Mouse (Mus musculus) heart, postnatal 14 days (tissue): ENCODE results near the gene Rora. TPM values are rescaled to one million over a fixed set of nuclear protein-coding genes. Genes with fewer than 3 reads are reported as not detected.

Experiments
- DNase-seq, 2 experiments: peaks; one replicate each; pipeline ENCODE4 v3.0.0; 2021 to 2022
- intact Hi-C: fragments of 180-260 bp; cut with DNase I; formaldehyde crosslinking; loops from one replicate; pipeline ENCODE4 v1.15.1; 2025
- total RNA-seq, 2 experiments: library from RNA; stranded (reverse); gene quantifications; 2 replicates each; pipeline ENCODE4 v1.2.3; 2021

The Rora gene
- total RNA-seq, 2 experiments from 2014 or later = 23.3 to 32.9 TPM

GRCm38 (mm10) chr9:69292776-69293687, 639.4 kb downstream of the Rora start:
- intact Hi-C loops = loop anchor here (5.0 to 10.0 kb wide), 2 partner anchors 166 to 578 kb away; no protein-coding TSS in a partner anchor
- DNase-seq = no peak

GRCm38 (mm10) chr9:69293688-69294074, 640.1 kb downstream of the Rora start:
- intact Hi-C loops = loop anchor here (2.0 to 10.0 kb wide), 3 partner anchors 166 to 579 kb away; no protein-coding TSS in a partner anchor
- DNase-seq = no peak

GRCm38 (mm10) chr9:69294426-69294825, 640.8 kb downstream of the Rora start:
- intact Hi-C loops = loop anchor here (2.0 to 10.0 kb wide), 3 partner anchors 167 to 580 kb away; no protein-coding TSS in a partner anchor
- DNase-seq = no peak

GRCm38 (mm10) chr9:69294856-69295255, 641.3 kb downstream of the Rora start:
- intact Hi-C loops = loop anchor here (2.0 to 10.0 kb wide), 7 partner anchors 67 to 1278 kb away; no protein-coding TSS in a partner anchor
- no peak for DNase-seq

GRCm38 (mm10) chr9:69295826-69296225, 642.2 kb downstream of the Rora start:
- no peak for DNase-seq
- intact Hi-C loops = loop anchor here (2.0 to 10.0 kb wide), 6 partner anchors 66 to 1279 kb away; no protein-coding TSS in a partner anchor

GRCm38 (mm10) chr9:69296418-69296817, 642.8 kb downstream of the Rora start:
- intact Hi-C loops = loop anchor here (5.0 to 10.0 kb wide), 5 partner anchors 66 to 1279 kb away; no protein-coding TSS in a partner anchor
- DNase-seq = peak; percentile 64 to 86

- intact Hi-C loops = loop anchor here (5.0 to 10.0 kb wide), 5 partner anchors 64 to 1281 kb away; no protein-coding TSS in a partner anchor
- no peak for DNase-seq
Measured at GRCm38 (mm10) chr9:69297766-69298375, 644.3 kb downstream of the Rora start.

- no peak for DNase-seq
- intact Hi-C loops = loop anchor here (5.0 to 10.0 kb wide), 5 partner anchors 64 to 1281 kb away; no protein-coding TSS in a partner anchor
Measured at GRCm38 (mm10) chr9:69298566-69299335, 645.2 kb downstream of the Rora start.

- DNase-seq = no peak
- intact Hi-C loops = loop anchor here (5.0 to 10.0 kb wide), 5 partner anchors 63 to 1282 kb away; no protein-coding TSS in a partner anchor
Measured at GRCm38 (mm10) chr9:69299484-69299883, 645.9 kb downstream of the Rora start.

GRCm38 (mm10) chr9:69300296-69300695, 646.7 kb downstream of the Rora start:
- no peak for DNase-seq
- intact Hi-C loops = no loop called here

- intact Hi-C loops = no loop called here
- peak; percentile 55 to 58 for DNase-seq
Measured at GRCm38 (mm10) chr9:69301445-69301844, 647.9 kb downstream of the Rora start.

- intact Hi-C loops = no loop called here
- no peak for DNase-seq
Measured at GRCm38 (mm10) chr9:69301955-69302354, 648.4 kb downstream of the Rora start.

- no peak for DNase-seq
- intact Hi-C loops = no loop called here
Measured at GRCm38 (mm10) chr9:69302846-69303245, 649.3 kb downstream of the Rora start.

GRCm38 (mm10) chr9:69303346-69303944, 649.9 kb downstream of the Rora start:
- DNase-seq = no peak
- intact Hi-C loops = no loop called here

GRCm38 (mm10) chr9:69303962-69304361, 650.4 kb downstream of the Rora start:
- intact Hi-C loops = no loop called here
- DNase-seq = no peak

GRCm38 (mm10) chr9:69304492-69304891, 650.9 kb downstream of the Rora start:
- intact Hi-C loops = no loop called here
- DNase-seq = no peak

- DNase-seq = no peak
- intact Hi-C loops = no loop called here
Measured at GRCm38 (mm10) chr9:69304991-69305390, 651.4 kb downstream of the Rora start.

- DNase-seq = no peak
- intact Hi-C loops = no loop called here
Measured at GRCm38 (mm10) chr9:69306734-69307528, 653.3 kb downstream of the Rora start.

- intact Hi-C loops = no loop called here
- DNase-seq = no peak
Measured at GRCm38 (mm10) chr9:69307974-69308373, 654.4 kb downstream of the Rora start.
